Mouse (Mus musculus): ENCODE results near the gene Rps19bp1. TPM values are rescaled to one million over a fixed set of nuclear protein-coding genes. Genes with fewer than 3 reads are reported as not detected.

Gene Rps19bp1
- 41.5 and 45.9 TPM in 2 replicates for polyA plus RNA-seq (2014; fragmentation: Nextera tagmentation; extraction: Ambion mirVana)

DNA sequence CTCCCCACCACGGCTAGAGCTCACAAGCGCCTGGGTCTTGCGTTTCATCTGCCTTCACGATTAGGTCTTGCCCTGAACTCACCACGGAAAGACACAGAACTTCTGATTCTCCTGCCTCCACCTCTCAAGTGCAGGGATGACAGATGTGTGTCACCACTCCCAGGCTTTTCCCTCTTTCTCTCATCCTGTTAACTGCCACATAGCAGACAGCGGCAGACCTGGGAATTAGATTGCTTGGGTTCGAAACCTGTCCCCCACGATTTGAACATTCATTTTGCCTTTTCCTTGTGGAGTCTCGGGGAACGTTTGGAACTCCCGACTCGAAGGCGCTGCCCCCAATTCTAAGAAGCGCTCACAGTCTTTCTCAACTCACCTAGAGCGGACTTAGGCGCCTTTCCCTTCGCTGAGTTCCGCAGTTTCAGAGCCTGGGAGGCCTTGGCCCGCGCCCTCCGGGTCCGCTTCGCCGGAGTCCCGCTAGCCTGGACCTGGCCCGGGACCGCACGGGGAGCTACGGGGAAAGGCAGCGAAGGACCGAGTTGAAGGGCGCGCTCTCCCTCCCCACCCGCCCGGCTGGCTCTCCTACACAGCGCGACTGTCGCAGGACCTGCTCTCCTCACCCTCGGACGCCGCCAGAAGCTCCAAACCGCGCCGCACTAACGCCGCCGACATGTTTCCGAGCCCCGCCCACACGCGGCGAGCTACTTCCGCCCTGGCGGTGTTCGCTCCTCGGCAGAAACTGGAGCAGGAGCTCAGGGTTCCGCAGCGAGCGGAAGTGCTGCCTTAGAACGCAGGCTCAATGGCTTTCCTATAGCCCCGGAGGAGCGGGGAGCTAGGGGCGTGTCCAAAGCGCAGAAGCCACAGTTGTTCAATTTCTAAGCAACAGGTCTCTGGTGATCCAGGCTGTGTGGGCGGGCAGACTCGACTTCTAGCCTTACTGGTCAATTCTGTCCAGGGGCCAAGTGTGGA lies at the start of gene Rps19bp1:
Gene Rps19bp1 (minus strand): TSS at position 706 of the 966 bp plus-strand sequence.
- under 1% methylated on average over 64 of the region's 66 CpGs for WGBS
- Histone ChIP-seq H3K27me3 (ENCODE audit: control insufficient read depth, insufficient read depth, low read length) (no peaks in the 10 kb centered on the region), H3K9ac (ENCODE audit: low read length) (peak within 1 kb of the TSS; percentile 87), H3K4me2 (ENCODE audit: low read length) (peak within 1 kb of the TSS; percentile 87), H3K9me3 (ENCODE audit: control insufficient read depth, low read length) (no peaks in the 10 kb centered on the region), H3K4me3 (ENCODE audit: control insufficient read depth in 1 of 2, insufficient read depth in 1 of 2, low read depth in 1 of 2, low read length in 2 of 2) (peak within 1 kb of the TSS; percentile 69 to 83), H3K36me3 (ENCODE audit: control insufficient read depth, insufficient read depth, low read length) (peaks cover 20% of the 10 kb centered on the region), H3K4me1 (ENCODE audit: control insufficient read depth in 2 of 2, insufficient read depth in 2 of 2, low read length in 2 of 2) (peaks cover 4 to 11% of the 10 kb centered on the region in 2 experiments; a peak in 3 of 4 replicates), H3K27ac (replicated peaks in 1 of 2; ENCODE audit: control insufficient read depth in 1 of 2, insufficient read depth in 1 of 2, low read depth in 2 of 2, low read length in 2 of 2) (peak within 1 kb of the TSS; percentile 60 to 68)
- ATAC-seq (ENCODE audit: insufficient number of reproducible peaks, insufficient read depth, low FRiP score, low read depth), result peak; percentile 82

DNA sequence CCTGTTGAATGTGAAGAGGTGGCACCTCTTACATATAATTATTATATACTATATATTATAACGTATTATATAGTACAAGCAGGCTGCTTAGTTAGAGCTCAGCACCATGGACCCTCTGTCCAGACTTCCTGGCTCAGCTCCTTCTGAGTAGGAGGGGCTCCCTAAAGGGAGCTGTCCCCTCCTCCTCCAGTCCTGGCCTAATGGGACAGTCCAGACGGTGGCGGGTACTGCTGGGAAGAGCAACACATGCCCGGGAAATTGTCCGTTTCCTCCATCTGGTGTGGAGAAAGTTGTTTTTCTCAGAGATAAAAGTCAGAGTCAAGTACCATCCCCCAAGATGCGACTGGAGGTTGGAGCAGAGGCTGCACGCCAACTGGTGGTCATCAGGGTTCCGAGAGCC lies 42.0 kb upstream of the Rps19bp1 start:
- no peak overlapping the region for H3K4me2 ChIP-seq (ENCODE audit: low read length)
- 24% methylated on average over 8 of the region's 8 CpGs for WGBS
- no peak overlapping the region for H3K4me3 ChIP-seq (ENCODE audit: control insufficient read depth in 1 of 2, insufficient read depth in 1 of 2, low read depth in 1 of 2, low read length in 2 of 2)
- 0 out of 2 replicates have a peak, but pooled peaks cover 11% of the 10 kb centered on the region for H3K27me3 ChIP-seq (ENCODE audit: control insufficient read depth, insufficient read depth, low read length)
- no peaks in the 10 kb centered on the region for H3K36me3 ChIP-seq (ENCODE audit: control insufficient read depth, insufficient read depth, low read length)
- no peak overlapping the region for H3K27ac ChIP-seq (replicated peaks in 1 of 2; ENCODE audit: control insufficient read depth in 1 of 2, insufficient read depth in 1 of 2, low read depth in 2 of 2, low read length in 2 of 2)
- no peak for ATAC-seq (ENCODE audit: insufficient number of reproducible peaks, insufficient read depth, low FRiP score, low read depth)
- no peaks in the 10 kb centered on the region for H3K9me3 ChIP-seq (ENCODE audit: control insufficient read depth, low read length)
- H3K9ac ChIP-seq (ENCODE audit: low read length), result no peak overlapping the region
- no peaks in the 10 kb centered on the region for H3K4me1 ChIP-seq (ENCODE audit: control insufficient read depth in 2 of 2, insufficient read depth in 2 of 2, low read length in 2 of 2)

DNA sequence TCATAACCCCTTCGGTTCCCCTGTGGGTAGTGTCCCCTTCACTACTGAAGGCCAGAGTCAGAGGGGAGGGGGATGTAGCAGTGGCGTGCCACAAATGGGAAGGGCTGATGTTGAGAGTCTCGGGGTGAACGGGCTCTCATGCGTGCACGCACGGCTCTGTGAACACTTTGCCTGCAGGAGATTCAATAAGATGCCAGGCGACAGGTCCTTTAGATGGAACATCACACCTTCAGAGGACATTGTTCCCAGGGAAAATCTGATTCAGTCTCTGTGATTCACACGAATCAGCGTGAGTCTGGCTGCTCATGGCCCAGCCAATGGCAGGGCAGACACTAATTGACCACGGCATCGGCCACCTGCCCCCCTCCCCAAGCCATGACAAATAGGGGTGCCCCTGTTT lies 40.1 kb upstream of the Rps19bp1 start:
- H3K4me2 ChIP-seq (ENCODE audit: low read length), result no peak overlapping the region
- 0 out of 2 replicates have a peak, but pooled peaks cover 11% of the 10 kb centered on the region for H3K27me3 ChIP-seq (ENCODE audit: control insufficient read depth, insufficient read depth, low read length)
- WGBS, result 83% methylated on average over 12 of the region's 12 CpGs
- H3K36me3 ChIP-seq (ENCODE audit: control insufficient read depth, insufficient read depth, low read length), result no peaks in the 10 kb centered on the region
- H3K27ac ChIP-seq (replicated peaks in 1 of 2; ENCODE audit: control insufficient read depth in 1 of 2, insufficient read depth in 1 of 2, low read depth in 2 of 2, low read length in 2 of 2), result no peak overlapping the region
- no peak overlapping the region for H3K4me3 ChIP-seq (ENCODE audit: control insufficient read depth in 1 of 2, insufficient read depth in 1 of 2, low read depth in 1 of 2, low read length in 2 of 2)
- H3K9ac ChIP-seq (ENCODE audit: low read length), result no peak overlapping the region
- H3K4me1 ChIP-seq (ENCODE audit: control insufficient read depth in 2 of 2, insufficient read depth in 2 of 2, low read length in 2 of 2), result no peaks in the 10 kb centered on the region
- no peaks in the 10 kb centered on the region for H3K9me3 ChIP-seq (ENCODE audit: control insufficient read depth, low read length)
- ATAC-seq (ENCODE audit: insufficient number of reproducible peaks, insufficient read depth, low FRiP score, low read depth), result no peak

- 62% methylated on average over 14 of the region's 14 CpGs for WGBS
These were observed 39.7 kb upstream of the Rps19bp1 start for GRCm38 (mm10) chr15:80303779-80304178.

GRCm38 (mm10) chr15:80297146-80297545 lies 33.0 kb upstream of the Rps19bp1 start:
- Histone ChIP-seq H3K9me3 (ENCODE audit: control insufficient read depth, low read length) (no peaks in the 10 kb centered on the region), H3K27ac (replicated peaks in 1 of 2; ENCODE audit: control insufficient read depth in 1 of 2, insufficient read depth in 1 of 2, low read depth in 2 of 2, low read length in 2 of 2) (no peak overlapping the region), H3K4me2 (ENCODE audit: low read length) (no peak overlapping the region), H3K9ac (ENCODE audit: low read length) (no peak overlapping the region), H3K4me1 (ENCODE audit: control insufficient read depth in 2 of 2, insufficient read depth in 2 of 2, low read length in 2 of 2) (no peaks in the 10 kb centered on the region), H3K4me3 (ENCODE audit: control insufficient read depth in 1 of 2, insufficient read depth in 1 of 2, low read depth in 1 of 2, low read length in 2 of 2) (no peak overlapping the region), H3K36me3 (ENCODE audit: control insufficient read depth, insufficient read depth, low read length) (no peaks in the 10 kb centered on the region), H3K27me3 (ENCODE audit: control insufficient read depth, insufficient read depth, low read length) (peaks cover 15% of the 10 kb centered on the region)
- ATAC-seq (ENCODE audit: insufficient number of reproducible peaks, insufficient read depth, low FRiP score, low read depth), result no peak
- 97% methylated on average over 1 of the region's 1 CpGs for WGBS

More at GRCm38 (mm10) chr15:80303779-80304178, 39.7 kb upstream of the Rps19bp1 start:
- Histone ChIP-seq H3K27ac (replicated peaks in 1 of 2; ENCODE audit: control insufficient read depth in 1 of 2, insufficient read depth in 1 of 2, low read depth in 2 of 2, low read length in 2 of 2) (no peak overlapping the region), H3K9me3 (ENCODE audit: control insufficient read depth, low read length) (no peaks in the 10 kb centered on the region), H3K4me2 (ENCODE audit: low read length) (no peak overlapping the region), H3K9ac (ENCODE audit: low read length) (no peak overlapping the region), H3K4me3 (ENCODE audit: control insufficient read depth in 1 of 2, insufficient read depth in 1 of 2, low read depth in 1 of 2, low read length in 2 of 2) (no peak overlapping the region), H3K27me3 (ENCODE audit: control insufficient read depth, insufficient read depth, low read length) (0 out of 2 replicates have a peak, but pooled peaks cover 11% of the 10 kb centered on the region), H3K4me1 (ENCODE audit: control insufficient read depth in 2 of 2, insufficient read depth in 2 of 2, low read length in 2 of 2) (no peaks in the 10 kb centered on the region), H3K36me3 (ENCODE audit: control insufficient read depth, insufficient read depth, low read length) (no peaks in the 10 kb centered on the region)
- no peak for ATAC-seq (ENCODE audit: insufficient number of reproducible peaks, insufficient read depth, low FRiP score, low read depth)

DNA sequence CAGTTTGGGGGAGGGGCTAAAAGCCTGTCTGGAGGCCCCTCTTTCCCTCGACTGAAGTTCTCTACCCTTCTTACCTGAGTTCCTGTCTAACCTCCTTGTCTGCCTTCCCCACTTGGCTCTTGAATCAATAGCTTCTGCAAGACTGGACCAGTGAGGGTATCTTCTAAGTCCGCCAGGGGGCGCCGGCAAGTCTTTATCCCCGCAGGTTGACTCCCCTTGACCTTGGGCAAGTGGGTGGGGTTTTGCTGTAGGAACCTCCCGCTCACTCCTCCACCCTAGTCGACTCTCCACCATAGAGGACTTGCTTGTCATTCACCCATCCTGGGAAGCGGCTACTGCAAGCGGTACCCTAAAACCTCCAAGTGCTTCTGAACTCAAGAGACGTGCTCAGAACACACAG lies 25.3 kb upstream of the Rps19bp1 start:
- H3K4me1 ChIP-seq (ENCODE audit: control insufficient read depth in 2 of 2, insufficient read depth in 2 of 2, low read length in 2 of 2), result peaks cover 2 to 9% of the 10 kb centered on the region in 2 experiments; a peak in 3 of 4 replicates
- WGBS, result 3% methylated on average over 10 of the region's 10 CpGs
- H3K9me3 ChIP-seq (ENCODE audit: control insufficient read depth, low read length), result no peaks in the 10 kb centered on the region
- no peak overlapping the region for H3K4me2 ChIP-seq (ENCODE audit: low read length)
- no peak overlapping the region for H3K9ac ChIP-seq (ENCODE audit: low read length)
- H3K27ac ChIP-seq (replicated peaks in 1 of 2; ENCODE audit: control insufficient read depth in 1 of 2, insufficient read depth in 1 of 2, low read depth in 2 of 2, low read length in 2 of 2), result no peak overlapping the region
- no peak overlapping the region for H3K4me3 ChIP-seq (ENCODE audit: control insufficient read depth in 1 of 2, insufficient read depth in 1 of 2, low read depth in 1 of 2, low read length in 2 of 2)
- no peaks in the 10 kb centered on the region for H3K36me3 ChIP-seq (ENCODE audit: control insufficient read depth, insufficient read depth, low read length)
- H3K27me3 ChIP-seq (ENCODE audit: control insufficient read depth, insufficient read depth, low read length), result peaks cover 86% of the 10 kb centered on the region
- no peak for ATAC-seq (ENCODE audit: insufficient number of reproducible peaks, insufficient read depth, low FRiP score, low read depth)

GRCm38 (mm10) chr15:80288036-80288435 lies 23.9 kb upstream of the Rps19bp1 start:
- Histone ChIP-seq H3K27me3 (ENCODE audit: control insufficient read depth, insufficient read depth, low read length) (peaks cover 98% of the 10 kb centered on the region), H3K4me1 (ENCODE audit: control insufficient read depth in 2 of 2, insufficient read depth in 2 of 2, low read length in 2 of 2) (peaks cover 2 to 9% of the 10 kb centered on the region in 2 experiments; a peak in 3 of 4 replicates), H3K27ac (replicated peaks in 1 of 2; ENCODE audit: control insufficient read depth in 1 of 2, insufficient read depth in 1 of 2, low read depth in 2 of 2, low read length in 2 of 2) (no peak overlapping the region), H3K36me3 (ENCODE audit: control insufficient read depth, insufficient read depth, low read length) (no peaks in the 10 kb centered on the region), H3K9me3 (ENCODE audit: control insufficient read depth, low read length) (no peaks in the 10 kb centered on the region), H3K4me2 (ENCODE audit: low read length) (peak overlapping the region; percentile 83), H3K4me3 (ENCODE audit: control insufficient read depth in 1 of 2, insufficient read depth in 1 of 2, low read depth in 1 of 2, low read length in 2 of 2) (peak overlapping the region in 1 of 2 experiments; percentile 43; a peak in 2 of 4 replicates), H3K9ac (ENCODE audit: low read length) (no peak overlapping the region)
- no peak for ATAC-seq (ENCODE audit: insufficient number of reproducible peaks, insufficient read depth, low FRiP score, low read depth)
- 3% methylated on average over 23 of the region's 23 CpGs for WGBS

Data from heart, embryonic 14.5 days (tissue).